Mouse (Mus musculus) spleen, postnatal 14 days (tissue): ENCODE data around the gene Gm5475.
"Not testable (repeated sequence)": the region's sequence is repeated elsewhere in the genome, so short reads cannot be mapped to it uniquely, and the experiment has no call there.

Experiments used
- DNase-seq, 2 experiments: peaks; one replicate each; pipeline ENCODE4 v3.0.0; 2021 to 2022; ENCODE audit warnings: low spot score in 2 of 2

The Gm5475 gene

GRCm38 (mm10) chr15:100421758-100422197 lies at the start of gene Gm5475:
Gene Gm5475 (plus strand): TSS chr15:100422147.
- not testable (repeated sequence) for DNase-seq

- peak in 1 of 2 experiments; percentile 49 for DNase-seq
Observed at GRCm38 (mm10) chr15:100375066-100375465, 46.9 kb upstream of the Gm5475 start.

GRCm38 (mm10) chr15:100377847-100378505 lies 44.0 kb upstream of the Gm5475 start:
- not testable (repeated sequence) for DNase-seq

GRCm38 (mm10) chr15:100379658-100380057 lies 42.3 kb upstream of the Gm5475 start:
- no peak for DNase-seq

GRCm38 (mm10) chr15:100380104-100380503 lies 41.8 kb upstream of the Gm5475 start:
- DNase-seq: no peak

- DNase-seq: no peak
Observed at GRCm38 (mm10) chr15:100385705-100386104, 36.2 kb upstream of the Gm5475 start.

- no peak for DNase-seq
Observed at GRCm38 (mm10) chr15:100387544-100388223, 34.3 kb upstream of the Gm5475 start.

- peak in 1 of 2 experiments; percentile 12 for DNase-seq
Observed at GRCm38 (mm10) chr15:100388224-100388835, 33.6 kb upstream of the Gm5475 start.

- DNase-seq: no peak
Observed at GRCm38 (mm10) chr15:100388886-100389285, 33.1 kb upstream of the Gm5475 start.

GRCm38 (mm10) chr15:100391066-100391465 lies 30.9 kb upstream of the Gm5475 start:
- no peak for DNase-seq

GRCm38 (mm10) chr15:100391599-100391998 lies 30.3 kb upstream of the Gm5475 start:
- no peak for DNase-seq

GRCm38 (mm10) chr15:100393016-100393415 lies 28.9 kb upstream of the Gm5475 start:
- DNase-seq: no peak

GRCm38 (mm10) chr15:100395561-100395960 lies 26.4 kb upstream of the Gm5475 start:
- no peak for DNase-seq

GRCm38 (mm10) chr15:100400592-100401250 lies 21.2 kb upstream of the Gm5475 start:
- DNase-seq: no peak

GRCm38 (mm10) chr15:100401811-100402210 lies 20.1 kb upstream of the Gm5475 start:
- DNase-seq: no peak

GRCm38 (mm10) chr15:100402347-100402746 lies 19.6 kb upstream of the Gm5475 start:
- no peak for DNase-seq

GRCm38 (mm10) chr15:100402798-100403197 lies 19.1 kb upstream of the Gm5475 start:
- DNase-seq: no peak

GRCm38 (mm10) chr15:100403318-100404000 lies 18.5 kb upstream of the Gm5475 start:
- DNase-seq: no peak

- DNase-seq: no peak
Observed at GRCm38 (mm10) chr15:100406088-100406487, 15.9 kb upstream of the Gm5475 start.

GRCm38 (mm10) chr15:100410918-100411672 lies 10.9 kb upstream of the Gm5475 start:
- peak; percentile 55 to 66 for DNase-seq

GRCm38 (mm10) chr15:100411731-100412130 lies 10.2 kb upstream of the Gm5475 start:
- DNase-seq: no peak
